Mouse (Mus musculus): ENCODE measurements around the gene Srebf1.

DNA sequence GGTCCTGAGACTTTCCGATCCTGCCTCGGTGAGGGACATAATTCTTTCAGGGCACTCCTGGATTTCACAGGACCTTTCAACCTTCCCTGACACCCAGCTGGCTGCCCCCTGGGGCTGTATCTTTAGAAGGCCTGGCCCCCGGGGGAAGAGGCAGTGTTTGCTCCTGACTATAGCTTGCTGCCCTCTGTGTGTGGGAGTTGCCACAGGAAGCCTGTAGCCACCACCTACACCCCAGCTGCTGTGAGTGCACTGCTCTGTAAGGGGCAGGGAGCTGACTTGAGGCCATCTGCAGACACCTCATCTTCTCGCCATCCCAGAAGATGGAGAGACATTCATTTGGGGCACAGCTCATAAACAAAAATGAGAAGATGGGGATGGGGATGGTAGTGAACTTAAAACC, 9.6 kb upstream of the Srebf1 start:
- TF ChIP-seq CTCF (IDR thresholded peaks at IDR 0.05; ENCODE audit: low read depth) (no peak), EP300 (IDR thresholded peaks at IDR 0.05; ENCODE audit: low read depth) (no peak)

All from liver, embryonic 14.5 days (tissue).